Mouse (Mus musculus) lung, postnatal 0 days (tissue): ENCODE measurements at regions not wholly inside any gene's neighbourhood (a gene's known extent, or its start where the extent isn't known, plus 50 kb on each side); places are given as distances from the start of the nearest gene placed in this dataset.

ENCODE experiments used
- ATAC-seq: fragments of 200-750 bp; cut with Nextera tagmentation; 2 replicates; pipeline ENCODE4 v1.8.0; 2017; ENCODE audit warnings: moderate library complexity
- DNase-seq: peaks from one replicate; pipeline ENCODE4 v3.0.0-alpha.2; 2016; ENCODE audit warnings: low spot score
- H3K27ac ChIP-seq: fragments of 300-500 bp; sonication (generic); 2 replicates; pipeline ENCODE4 v1.5.1; 2014; ENCODE audit warnings: antibody characterized with exemption, mild to moderate bottlenecking, low read length, mixed read lengths
- H3K27me3 ChIP-seq: fragments of 300-500 bp; sonication (generic); replicated peaks from 2 replicates; pipeline ENCODE4 v1.6.1; 2014; ENCODE audit warnings: low read length, mixed read lengths; ENCODE audit not compliant: insufficient read depth
- H3K36me3 ChIP-seq: fragments of 300-500 bp; sonication (generic); 2 replicates; pipeline ENCODE4 v1.6.1; 2014; ENCODE audit warnings: low read length, mixed read lengths; ENCODE audit not compliant: insufficient read depth
- H3K4me1 ChIP-seq: fragments of 300-500 bp; sonication (generic); 2 replicates; pipeline ENCODE4 v1.6.1; 2014; ENCODE audit warnings: antibody characterized with exemption, low read depth, low read length, mixed read lengths; ENCODE audit not compliant: insufficient read depth
- H3K4me2 ChIP-seq: fragments of 300-500 bp; sonication (generic); replicated peaks from 2 replicates; pipeline ENCODE4 v1.6.1; 2014; ENCODE audit warnings: low read depth, mild to moderate bottlenecking, low read length, moderate library complexity, mixed read lengths
- H3K4me3 ChIP-seq: fragments of 300-500 bp; sonication (generic); 2 replicates; pipeline ENCODE4 v1.5.1; 2014; ENCODE audit warnings: low read depth, low read length
- H3K9ac ChIP-seq: fragments of 300-500 bp; sonication (generic); replicated peaks from 2 replicates; pipeline ENCODE4 v1.6.1; 2014; ENCODE audit warnings: low read depth, mild to moderate bottlenecking
- H3K9me3 ChIP-seq: fragments of 300-500 bp; sonication (generic); 2 replicates; pipeline ENCODE4 v1.6.1; 2016; ENCODE audit warnings: low read length, mixed read lengths
- CTCF ChIP-seq: IDR thresholded peaks from 2 replicates; pipeline ENCODE4 v1.5.1; 2016; ENCODE audit warnings: antibody characterized with exemption, mild to moderate bottlenecking
- EP300 ChIP-seq: IDR thresholded peaks from 2 replicates; pipeline ENCODE4 v1.6.1; 2016; ENCODE audit warnings: antibody characterized with exemption, mild to moderate bottlenecking, control low read depth
- WGBS: fragments of 180-500 bp; shearing (Covaris S2); extraction: QIAGEN DNeasy Blood & Tissue Kit; methylation state at CpG from one replicate; pipeline ENCODE4 v1.1.7; 2014; 5-methylcytosine and 5-hydroxymethylcytosine counted together

GRCm38 (mm10) chr16:45331236-45331635 lies 77.6 kb downstream of the Cd200 start:
- TF ChIP-seq CTCF = no peak
- no peak for TF ChIP-seq EP300

GRCm38 (mm10) chr16:45330298-45330697 lies 78.6 kb downstream of the Cd200 start:
- Histone ChIP-seq H3K27me3 (no peaks in the 10 kb centered on the region), H3K4me2 (no peak overlapping the region), H3K4me1 (no peaks in the 10 kb centered on the region; the same call in 1 of the 2 replicates), H3K4me3 (no peak overlapping the region), H3K9ac (no peak overlapping the region), H3K27ac (no peak overlapping the region; the same call in 1 of the 2 replicates), H3K36me3 (no peaks in the 10 kb centered on the region), H3K9me3 (no peaks in the 10 kb centered on the region)
- TF ChIP-seq EP300 (0 out of 2 replicates have a peak, but pooled peaks have one; percentile 36), CTCF (peak; percentile 61)
- DNase-seq (peak; percentile 49), ATAC-seq (no peak)
- WGBS = 70% methylated on average over 2 of the region's 2 CpGs

More at GRCm38 (mm10) chr16:45331236-45331635, 77.6 kb downstream of the Cd200 start:
- no peak overlapping the region for H3K27ac ChIP-seq
- H3K4me2 ChIP-seq = no peak overlapping the region
- H3K36me3 ChIP-seq = no peaks in the 10 kb centered on the region
- H3K27me3 ChIP-seq = no peaks in the 10 kb centered on the region
- DNase-seq (no peak), ATAC-seq (no peak)
- H3K4me3 ChIP-seq = no peak overlapping the region
- no peaks in the 10 kb centered on the region for H3K9me3 ChIP-seq
- no peaks in the 10 kb centered on the region; the same call in 1 of the 2 replicates for H3K4me1 ChIP-seq
- H3K9ac ChIP-seq = no peak overlapping the region
- 87% methylated on average over 3 of the region's 3 CpGs for WGBS

- peak overlapping the region; percentile 44; the same call in 1 of the 2 replicates for H3K27ac ChIP-seq
Measured at GRCm38 (mm10) chr16:45329716-45330115, 79.1 kb downstream of the Cd200 start.

GRCm38 (mm10) chr16:45327103-45327502 lies 81.8 kb downstream of the Cd200 start:
- Histone ChIP-seq H3K27me3 (no peaks in the 10 kb centered on the region), H3K9ac (no peak overlapping the region), H3K9me3 (no peaks in the 10 kb centered on the region), H3K27ac (no peak overlapping the region), H3K4me2 (no peak overlapping the region), H3K4me3 (no peak overlapping the region), H3K4me1 (no peaks in the 10 kb centered on the region; the same call in 1 of the 2 replicates), H3K36me3 (no peaks in the 10 kb centered on the region)
- TF ChIP-seq CTCF (no peak), EP300 (no peak)
- 81% methylated on average over 2 of the region's 2 CpGs for WGBS
- DNase-seq (no peak), ATAC-seq (no peak)

More at GRCm38 (mm10) chr16:45329716-45330115, 79.1 kb downstream of the Cd200 start:
- H3K36me3 ChIP-seq = no peaks in the 10 kb centered on the region
- H3K4me2 ChIP-seq = no peak overlapping the region
- 40% methylated on average over 1 of the region's 1 CpGs for WGBS
- TF ChIP-seq CTCF (no peak), EP300 (no peak)
- no peaks in the 10 kb centered on the region; the same call in 1 of the 2 replicates for H3K4me1 ChIP-seq
- H3K9me3 ChIP-seq = no peaks in the 10 kb centered on the region
- no peak overlapping the region for H3K9ac ChIP-seq
- peak; percentile 28; the same call in 1 of the 2 replicates for ATAC-seq
- DNase-seq = no peak
- no peaks in the 10 kb centered on the region for H3K27me3 ChIP-seq
- no peak overlapping the region for H3K4me3 ChIP-seq

- H3K27me3 ChIP-seq = no peaks in the 10 kb centered on the region
- H3K27ac ChIP-seq = no peak overlapping the region
- H3K36me3 ChIP-seq = no peaks in the 10 kb centered on the region
- no peak overlapping the region for H3K9ac ChIP-seq
- DNase-seq = peak; percentile 73
- no peak overlapping the region for H3K4me3 ChIP-seq
- no peak for TF ChIP-seq CTCF
- TF ChIP-seq EP300 = peak; percentile 77
- H3K4me2 ChIP-seq = no peak overlapping the region
- H3K4me1 ChIP-seq = no peaks in the 10 kb centered on the region; the same call in 1 of the 2 replicates
- H3K9me3 ChIP-seq = no peaks in the 10 kb centered on the region
- peak; percentile 76 for ATAC-seq
- 65% methylated on average over 1 of the region's 1 CpGs for WGBS
Measured at GRCm38 (mm10) chr16:45311479-45311878, 87.4 kb downstream of the Btla start.
